Mouse (Mus musculus) limb, embryonic 12.5 days (tissue): ENCODE measurements around the gene Ppp1r16b. TPM values are rescaled to one million over a fixed set of nuclear protein-coding genes. Genes with fewer than 3 reads are reported as not detected.

Source experiments
- ATAC-seq: fragments of 200-750 bp; cut with Nextera tagmentation; 2 replicates; pipeline ENCODE4 v1.8.0; 2017; ENCODE audit warnings: low read depth, moderate TSS enrichment; ENCODE audit not compliant: insufficient number of reproducible peaks, insufficient read depth, low FRiP score, low TSS enrichment
- H3K27ac ChIP-seq: fragments of 300-500 bp; sonication (generic); 2 replicates; pipeline ENCODE4 v1.5.1; 2016; ENCODE audit warnings: mild to moderate bottlenecking, moderate library complexity
- H3K27me3 ChIP-seq: fragments of 300-500 bp; sonication (generic); 2 replicates; pipeline ENCODE4 v1.6.1; 2016; ENCODE audit warnings: mild to moderate bottlenecking, moderate library complexity
- H3K36me3 ChIP-seq: fragments of 300-500 bp; sonication (generic); 2 replicates; pipeline ENCODE4 v1.6.1; 2016; ENCODE audit warnings: mild to moderate bottlenecking, moderate library complexity
- H3K4me1 ChIP-seq: fragments of 300-500 bp; sonication (generic); replicated peaks from 2 replicates; pipeline ENCODE4 v1.6.1; 2016
- H3K4me2 ChIP-seq: fragments of 300-500 bp; sonication (generic); 2 replicates; pipeline ENCODE4 v1.6.1; 2016; ENCODE audit warnings: mild to moderate bottlenecking, moderate library complexity
- H3K4me3 ChIP-seq: fragments of 300-500 bp; sonication (generic); replicated peaks from 2 replicates; pipeline ENCODE4 v1.5.1; 2016; ENCODE audit warnings: mild to moderate bottlenecking
- H3K9ac ChIP-seq: fragments of 300-500 bp; sonication (generic); replicated peaks from 2 replicates; pipeline ENCODE4 v1.6.1; 2016; ENCODE audit warnings: mild to moderate bottlenecking, moderate library complexity
- H3K9me3 ChIP-seq: fragments of 300-500 bp; sonication (generic); 2 replicates; pipeline ENCODE4 v1.6.1; 2016; ENCODE audit warnings: mild to moderate bottlenecking, moderate library complexity
- WGBS: fragments of 180-500 bp; shearing (Covaris S2); methylation state at CpG from one replicate; pipeline ENCODE4 v1.1.7; 2016; 5-methylcytosine and 5-hydroxymethylcytosine counted together
- polyA plus RNA-seq: library from polyadenylated mRNA; unstranded; fragments of >200 nt; fragmentation: Nextera tagmentation; extraction: Ambion mirVana; gene quantifications from 2 replicates; pipeline ENCODE4 v1.2.1, GENCODE M21; 2016

The Ppp1r16b gene
- polyA plus RNA-seq, 1 experiment from 2014 or later, result 3.3 TPM

DNA sequence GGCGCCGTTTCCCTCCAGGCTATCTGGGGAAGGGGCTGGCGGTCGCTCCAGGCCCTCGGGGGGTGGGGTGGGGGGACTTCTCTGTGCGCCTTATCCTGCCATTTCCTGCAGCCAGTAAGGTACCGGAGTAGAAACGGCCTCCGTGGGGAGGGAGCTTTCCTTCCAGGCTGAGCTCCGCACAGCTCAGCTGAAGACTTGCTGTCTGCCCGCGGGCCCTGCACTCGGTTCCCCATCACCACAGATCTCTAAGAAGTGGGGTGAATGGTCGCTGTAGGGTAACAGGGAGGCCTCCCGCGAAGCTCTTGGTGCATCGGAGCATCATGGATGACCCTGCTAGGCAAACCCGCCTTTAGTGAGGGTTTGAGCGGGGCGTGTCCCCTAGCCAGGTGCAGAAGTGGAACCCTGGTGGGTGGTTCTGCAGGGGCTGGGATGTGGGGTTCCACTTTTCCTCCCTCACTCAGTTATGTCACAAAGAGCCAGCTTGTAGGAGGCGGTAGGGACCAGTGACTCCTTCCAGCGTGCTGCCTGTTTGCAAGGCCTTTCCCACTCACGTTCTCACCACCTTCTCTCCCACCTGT is 3.3 kb downstream of the Ppp1r16b start:
- H3K27ac ChIP-seq, result no peak overlapping the region
- no peaks in the 10 kb centered on the region for H3K9me3 ChIP-seq
- H3K4me3 ChIP-seq, result peak overlapping the region; percentile 55
- WGBS, result 8% methylated on average over 23 of the region's 23 CpGs
- peak overlapping the region; percentile 98 for H3K4me2 ChIP-seq
- no peaks in the 10 kb centered on the region for H3K36me3 ChIP-seq
- no peak for ATAC-seq
- peaks cover 66% of the 10 kb centered on the region for H3K27me3 ChIP-seq
- peaks cover 31% of the 10 kb centered on the region for H3K4me1 ChIP-seq
- peak overlapping the region; percentile 56; the same call in 1 of the 2 replicates for H3K9ac ChIP-seq

DNA sequence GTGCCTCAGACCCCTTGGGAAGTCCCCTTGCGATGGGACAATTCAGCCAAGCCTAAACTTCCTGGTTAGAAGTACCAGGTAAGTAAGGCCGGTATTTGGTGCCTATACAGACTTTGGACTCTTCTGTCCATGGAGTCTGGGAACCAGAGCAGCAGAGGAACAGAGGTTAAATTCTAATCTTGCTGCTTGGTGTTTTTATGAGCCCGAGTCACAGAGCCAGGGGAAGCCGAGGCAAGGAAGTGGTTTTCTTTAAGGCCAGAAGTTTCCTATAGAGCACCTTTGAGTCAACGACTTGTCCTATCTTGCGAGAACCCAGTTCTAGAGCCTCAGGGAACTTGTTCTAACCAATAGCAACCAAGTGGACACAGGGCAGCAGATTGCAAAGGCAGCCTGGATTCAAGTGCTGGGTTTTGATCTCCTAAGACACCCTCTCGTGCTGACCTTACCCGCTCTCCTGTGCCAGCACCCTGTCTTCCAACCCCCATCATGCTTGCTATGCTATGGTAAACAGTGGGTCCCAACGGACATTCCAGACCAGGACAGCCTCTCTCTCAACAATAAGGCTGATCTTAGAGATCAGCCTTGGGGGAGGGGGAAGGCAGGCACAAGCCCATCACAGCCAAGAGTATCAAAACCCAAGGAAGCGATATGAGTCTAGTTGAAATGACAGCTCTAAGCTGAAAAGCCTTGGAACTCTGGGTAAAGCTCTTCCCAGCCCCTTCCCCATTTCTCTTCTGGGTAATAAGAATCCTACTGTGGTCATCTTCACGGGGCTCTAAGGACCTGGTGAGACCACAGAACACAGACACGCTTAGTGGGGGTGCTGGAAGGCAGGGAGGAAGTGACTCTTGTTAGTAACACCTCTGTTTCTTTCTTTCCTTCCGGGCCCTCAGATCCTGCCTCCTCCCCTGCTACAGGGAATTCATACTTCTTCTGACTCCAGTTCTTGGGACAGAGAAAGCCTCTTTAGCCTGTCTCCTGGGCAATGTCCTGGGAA is 4.3 kb downstream of the Ppp1r16b start:
- Histone ChIP-seq H3K9me3 (no peaks in the 10 kb centered on the region), H3K27me3 (peaks cover 66% of the 10 kb centered on the region), H3K36me3 (no peaks in the 10 kb centered on the region), H3K9ac (no peak overlapping the region), H3K4me3 (no peak overlapping the region), H3K27ac (no peak overlapping the region), H3K4me2 (0 out of 2 replicates have a peak overlapping the region, but pooled peaks have one; percentile 98), H3K4me1 (peaks cover 39% of the 10 kb centered on the region)
- no peak for ATAC-seq
- 57% methylated on average over 13 of the region's 13 CpGs for WGBS

DNA sequence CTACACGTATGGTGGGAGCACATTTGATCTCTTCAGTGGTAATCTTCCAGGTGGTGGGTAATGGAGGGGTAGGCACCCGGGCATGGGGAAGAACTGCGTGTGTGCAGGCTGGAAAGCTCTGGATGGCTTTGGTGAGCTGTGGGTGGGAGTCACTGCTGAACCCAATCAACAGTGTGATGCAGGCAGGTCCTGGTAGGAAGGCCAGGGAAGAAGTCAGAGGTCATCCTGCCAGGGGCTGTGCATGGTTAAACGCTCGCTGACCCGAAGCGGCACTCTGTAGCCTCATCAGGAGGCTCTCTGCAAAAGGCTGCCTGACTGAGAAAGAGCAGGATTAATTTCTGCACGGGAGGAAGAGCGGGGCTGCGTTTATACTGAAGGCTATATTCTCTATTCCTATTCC is 5.4 kb downstream of the Ppp1r16b start:
- H3K4me3 ChIP-seq, result no peak overlapping the region
- H3K4me2 ChIP-seq, result no peak overlapping the region
- WGBS, result 47% methylated on average over 10 of the region's 10 CpGs
- peaks cover 56% of the 10 kb centered on the region for H3K27me3 ChIP-seq
- no peak overlapping the region for H3K27ac ChIP-seq
- peaks cover 39% of the 10 kb centered on the region for H3K4me1 ChIP-seq
- no peaks in the 10 kb centered on the region for H3K36me3 ChIP-seq
- H3K9me3 ChIP-seq, result no peaks in the 10 kb centered on the region
- ATAC-seq, result no peak
- H3K9ac ChIP-seq, result no peak overlapping the region

DNA sequence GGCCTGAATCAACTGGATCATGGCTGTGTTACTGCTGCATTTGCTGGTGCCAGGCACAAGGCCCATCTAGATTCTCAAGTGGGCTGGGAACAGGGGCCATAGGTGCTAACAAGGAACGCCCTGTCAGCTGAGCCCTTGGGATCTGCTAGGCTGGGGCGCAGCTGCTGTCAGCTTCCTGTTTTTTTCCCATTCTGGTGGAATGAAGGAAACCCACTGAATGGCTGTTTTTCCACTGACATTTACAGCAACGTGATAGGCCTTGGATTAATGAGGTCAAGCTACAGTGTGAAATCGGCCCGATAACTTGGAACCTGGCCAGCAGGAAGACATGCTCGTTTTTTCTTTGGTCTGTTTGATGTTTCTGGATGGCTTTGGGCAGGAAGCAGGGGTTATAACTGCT is 7.6 kb downstream of the Ppp1r16b start:
- Histone ChIP-seq H3K4me3 (no peak overlapping the region), H3K27ac (peak overlapping the region; percentile 9; the same call in 1 of the 2 replicates), H3K9ac (no peak overlapping the region), H3K9me3 (no peaks in the 10 kb centered on the region), H3K27me3 (peaks cover 34% of the 10 kb centered on the region), H3K36me3 (no peaks in the 10 kb centered on the region), H3K4me2 (no peak overlapping the region), H3K4me1 (peaks cover 31% of the 10 kb centered on the region)
- 10% methylated on average over 6 of the region's 6 CpGs for WGBS
- ATAC-seq, result no peak

DNA sequence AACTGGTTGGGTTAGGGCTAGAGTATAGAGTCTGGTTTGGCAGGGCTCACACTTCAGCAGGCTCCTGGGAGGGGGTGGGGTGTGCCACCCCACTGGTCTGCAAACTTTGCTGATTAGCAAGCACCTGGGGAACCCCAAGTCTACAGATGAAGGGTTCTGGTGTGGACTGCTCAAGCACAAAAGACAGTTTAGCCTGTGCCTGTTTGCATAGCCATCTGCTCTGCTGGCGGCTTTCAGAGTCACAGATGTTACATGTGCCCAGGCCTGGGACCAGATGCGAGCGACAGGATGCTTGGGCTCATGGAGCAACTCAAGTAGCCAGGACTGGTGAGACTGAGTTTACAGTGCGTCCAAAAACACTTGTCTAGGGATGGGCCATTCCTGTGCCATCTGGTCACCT is 8.3 kb downstream of the Ppp1r16b start:
- H3K4me3 ChIP-seq, result no peak overlapping the region
- peaks cover 25% of the 10 kb centered on the region for H3K4me1 ChIP-seq
- 22% methylated on average over 4 of the region's 4 CpGs for WGBS
- 0 out of 2 replicates have a peak, but pooled peaks have one; percentile 29 for ATAC-seq
- no peak overlapping the region for H3K4me2 ChIP-seq
- H3K27me3 ChIP-seq, result peaks cover 27% of the 10 kb centered on the region
- no peaks in the 10 kb centered on the region for H3K36me3 ChIP-seq
- H3K9me3 ChIP-seq, result no peaks in the 10 kb centered on the region
- H3K9ac ChIP-seq, result no peak overlapping the region
- peak overlapping the region; percentile 9; the same call in 1 of the 2 replicates for H3K27ac ChIP-seq

DNA sequence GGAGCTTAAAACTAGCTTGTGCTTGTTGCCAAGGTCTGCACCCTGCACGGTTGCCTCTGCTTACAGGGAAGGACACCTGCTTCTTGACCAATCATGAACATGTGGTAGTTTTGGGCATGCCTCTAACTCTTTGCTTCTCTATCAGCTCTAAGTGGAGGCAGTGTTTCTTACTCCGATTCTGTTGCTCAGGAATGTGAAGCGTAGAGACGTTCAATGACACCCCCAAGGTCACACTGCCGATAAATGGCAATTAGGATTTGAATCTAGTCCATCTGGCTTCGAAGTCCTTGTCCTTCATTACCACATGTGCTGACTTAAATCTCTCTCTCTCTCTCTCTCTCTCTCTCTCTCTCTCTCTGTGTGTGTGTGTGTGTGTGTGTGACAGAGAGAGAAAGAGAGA is 8.9 kb downstream of the Ppp1r16b start:
- H3K4me3 ChIP-seq, result no peak overlapping the region
- peaks cover 21% of the 10 kb centered on the region for H3K27me3 ChIP-seq
- 81% methylated on average over 6 of the region's 6 CpGs for WGBS
- no peaks in the 10 kb centered on the region for H3K36me3 ChIP-seq
- H3K27ac ChIP-seq, result no peak overlapping the region
- ATAC-seq, result no peak
- no peak overlapping the region for H3K4me2 ChIP-seq
- H3K9me3 ChIP-seq, result no peaks in the 10 kb centered on the region
- peaks cover 19% of the 10 kb centered on the region for H3K4me1 ChIP-seq
- no peak overlapping the region for H3K9ac ChIP-seq

DNA sequence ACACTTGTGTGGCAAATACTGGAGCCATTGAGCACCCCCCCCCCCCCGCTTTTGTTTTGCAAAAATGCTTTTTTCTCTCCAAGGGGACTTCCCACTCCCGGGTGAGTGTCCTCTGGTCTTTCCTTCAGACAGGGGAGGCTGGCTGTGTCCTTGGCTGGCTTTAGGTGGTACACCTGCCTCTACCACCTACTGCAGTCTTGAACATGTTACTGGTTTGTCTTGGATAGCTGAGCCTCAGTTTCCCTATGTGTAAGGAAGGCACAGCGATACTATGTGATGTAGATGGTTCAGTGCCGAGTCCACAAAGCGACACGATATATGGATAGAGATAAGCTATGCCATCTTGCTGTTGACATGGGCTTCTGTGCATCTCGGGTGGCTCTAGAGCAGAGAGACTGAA is 9.6 kb downstream of the Ppp1r16b start:
- peaks cover 19% of the 10 kb centered on the region for H3K4me1 ChIP-seq
- H3K27me3 ChIP-seq, result peaks cover 14% of the 10 kb centered on the region
- no peaks in the 10 kb centered on the region for H3K36me3 ChIP-seq
- no peak overlapping the region for H3K27ac ChIP-seq
- 82% methylated on average over 7 of the region's 7 CpGs for WGBS
- H3K4me2 ChIP-seq, result no peak overlapping the region
- H3K4me3 ChIP-seq, result no peak overlapping the region
- no peaks in the 10 kb centered on the region for H3K9me3 ChIP-seq
- no peak for ATAC-seq
- H3K9ac ChIP-seq, result no peak overlapping the region

DNA sequence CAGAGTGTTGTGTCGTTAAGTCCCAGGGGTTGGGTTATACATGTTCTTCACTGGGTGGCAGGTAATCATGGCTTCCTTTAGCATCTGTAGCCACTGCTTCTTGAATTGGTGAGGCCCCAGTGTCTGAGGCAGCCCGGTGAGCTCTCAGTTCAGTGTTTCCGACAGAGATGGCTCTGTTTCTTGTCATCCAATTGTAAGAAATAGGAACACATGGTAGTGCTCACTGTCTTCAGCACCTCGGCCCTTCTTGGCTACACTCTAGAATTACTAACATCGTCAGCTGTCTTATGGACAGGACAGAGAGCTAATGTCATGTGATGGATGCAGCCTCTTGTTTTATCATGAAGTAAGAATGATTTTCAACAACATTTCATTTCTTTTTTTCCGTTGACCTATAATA is 10.0 kb downstream of the Ppp1r16b start:
- Histone ChIP-seq H3K27me3 (peaks cover 10% of the 10 kb centered on the region), H3K27ac (no peak overlapping the region), H3K4me1 (peaks cover 19% of the 10 kb centered on the region), H3K4me2 (no peak overlapping the region), H3K9ac (no peak overlapping the region), H3K9me3 (no peaks in the 10 kb centered on the region), H3K4me3 (no peak overlapping the region), H3K36me3 (no peaks in the 10 kb centered on the region)
- no peak for ATAC-seq
- 68% methylated on average over 6 of the region's 6 CpGs for whole genome bisulfite sequencing

DNA sequence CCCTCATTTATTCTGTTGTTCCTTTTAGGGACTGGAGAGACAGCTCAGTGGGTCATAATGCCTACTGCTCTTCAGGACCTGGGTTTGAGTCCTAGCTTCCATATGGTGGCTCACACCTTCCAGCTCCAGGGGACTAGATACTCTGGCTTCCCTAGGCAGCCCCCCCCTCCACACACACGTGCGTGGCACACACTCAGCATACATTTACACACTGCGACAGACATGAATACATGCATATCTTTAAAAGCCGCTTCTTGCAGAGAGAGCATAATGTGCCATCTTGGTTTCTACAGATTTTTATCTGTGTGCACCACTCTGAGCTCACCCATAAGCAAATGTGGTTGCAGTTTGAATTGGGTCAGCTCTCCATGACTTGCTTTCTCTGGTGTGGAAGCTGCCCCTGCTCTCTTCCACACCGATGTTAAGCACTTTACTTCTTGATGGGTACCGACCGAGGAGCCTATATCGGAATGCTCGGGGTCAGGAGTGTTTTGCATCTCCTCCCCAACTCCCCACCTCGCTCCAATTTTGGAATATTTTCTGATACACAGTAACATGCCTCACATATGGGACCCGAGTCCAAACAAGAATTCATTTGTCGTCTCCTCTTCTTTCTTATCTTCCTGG is 10.8 kb downstream of the Ppp1r16b start:
- Histone ChIP-seq H3K27me3 (0 out of 2 replicates have a peak, but pooled peaks cover 2% of the 10 kb centered on the region), H3K36me3 (no peaks in the 10 kb centered on the region), H3K27ac (no peak overlapping the region), H3K9me3 (no peaks in the 10 kb centered on the region), H3K4me1 (peaks cover 19% of the 10 kb centered on the region), H3K4me3 (no peak overlapping the region), H3K9ac (no peak overlapping the region), H3K4me2 (no peak overlapping the region)
- WGBS, result 90% methylated on average over 12 of the region's 12 CpGs
- no peak for ATAC-seq

DNA sequence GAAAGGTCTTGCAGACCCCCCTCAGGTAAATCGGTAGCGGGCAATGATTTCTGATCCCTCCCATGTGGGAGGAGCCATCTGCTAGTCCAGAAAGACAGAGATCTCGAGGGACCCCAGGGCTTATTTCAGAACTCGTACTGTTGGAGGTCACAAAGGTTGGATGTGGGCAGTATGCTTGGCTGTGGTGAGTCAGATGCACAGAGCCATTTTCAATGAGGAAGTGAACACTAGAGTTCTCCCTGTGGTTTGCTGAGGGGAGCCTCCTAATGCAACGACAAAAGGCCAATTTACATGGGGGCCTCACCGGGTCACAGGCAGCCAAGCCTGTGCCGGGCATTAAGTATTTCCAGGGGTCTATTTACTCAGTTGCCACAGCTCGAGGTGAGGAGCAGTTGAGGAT is 12.7 kb downstream of the Ppp1r16b start:
- no peak for ATAC-seq
- Histone ChIP-seq H3K27ac (no peak overlapping the region), H3K27me3 (no peaks in the 10 kb centered on the region), H3K4me1 (peaks cover 23% of the 10 kb centered on the region), H3K36me3 (no peaks in the 10 kb centered on the region), H3K4me3 (no peak overlapping the region), H3K9me3 (no peaks in the 10 kb centered on the region), H3K9ac (no peak overlapping the region), H3K4me2 (no peak overlapping the region)
- 73% methylated on average over 8 of the region's 8 CpGs for WGBS

DNA sequence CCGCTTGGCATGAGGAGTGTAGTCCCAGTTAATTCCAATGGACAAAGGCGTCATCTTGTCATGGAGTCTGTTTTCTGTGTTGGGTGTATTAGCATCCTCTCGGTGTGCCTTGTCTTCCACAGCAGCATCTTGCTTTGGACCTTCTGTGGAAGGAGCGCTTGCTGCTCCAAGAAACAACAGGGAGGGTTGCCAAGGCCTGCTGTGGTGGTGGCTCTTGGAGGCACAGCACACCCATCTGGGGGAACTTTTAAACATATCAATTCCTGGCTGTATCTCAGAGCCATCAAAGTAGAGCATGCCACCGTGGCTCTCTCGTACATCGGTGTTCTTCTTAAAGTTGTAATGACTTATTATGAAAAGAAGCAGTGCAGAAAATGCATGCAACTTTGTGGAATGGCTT is 13.9 kb downstream of the Ppp1r16b start:
- Histone ChIP-seq H3K4me3 (no peak overlapping the region), H3K4me1 (peaks cover 17% of the 10 kb centered on the region), H3K36me3 (no peaks in the 10 kb centered on the region), H3K9ac (no peak overlapping the region), H3K9me3 (no peaks in the 10 kb centered on the region), H3K27ac (no peak overlapping the region), H3K27me3 (no peaks in the 10 kb centered on the region), H3K4me2 (no peak overlapping the region)
- no peak for ATAC-seq
- 93% methylated on average over 7 of the region's 7 CpGs for WGBS
